Mouse (Mus musculus) hindbrain, embryonic 14.5 days (tissue): ENCODE data around the gene Rpl23. TPM values are rescaled to one million over a fixed set of nuclear protein-coding genes. Genes with fewer than 3 reads are reported as not detected.
A peak's percentile ranks its signal among the peaks of the same experiment; 100 is the strongest.
"Not testable (repeated sequence)": the region's sequence is repeated elsewhere in the genome, so short reads cannot be mapped to it uniquely, and the experiment has no call there.

Experiments
- ATAC-seq: fragments of 200-750 bp; cut with Nextera tagmentation; 2 replicates; pipeline ENCODE4 v1.8.0; 2017; ENCODE audit warnings: moderate number of reproducible peaks, mild to moderate bottlenecking, moderate TSS enrichment, moderate library complexity; ENCODE audit not compliant: low FRiP score
- DNase-seq: peaks from one replicate; pipeline ENCODE4 v3.0.0-alpha.2; 2015; ENCODE audit warnings: low spot score
- H3K27ac ChIP-seq: fragments of 300-500 bp; sonication (generic); 2 replicates; pipeline ENCODE4 v1.5.1; 2014; ENCODE audit warnings: mild to moderate bottlenecking, moderate library complexity
- H3K27me3 ChIP-seq: fragments of 300-500 bp; sonication (generic); 2 replicates; pipeline ENCODE4 v1.6.1; 2014; ENCODE audit warnings: mild to moderate bottlenecking, low read length, mixed read lengths; ENCODE audit not compliant: control insufficient read depth, insufficient read depth
- H3K36me3 ChIP-seq: fragments of 300-500 bp; sonication (generic); replicated peaks from 2 replicates; pipeline ENCODE4 v1.6.1; 2014; ENCODE audit not compliant: control insufficient read depth, insufficient read depth
- H3K4me1 ChIP-seq: fragments of 300-500 bp; sonication (generic); replicated peaks from 2 replicates; pipeline ENCODE4 v1.6.1; 2014; ENCODE audit warnings: antibody characterized with exemption, low read length, mixed read lengths; ENCODE audit not compliant: control insufficient read depth, insufficient read depth
- H3K4me2 ChIP-seq: fragments of 300-500 bp; sonication (generic); replicated peaks from 2 replicates; pipeline ENCODE4 v1.6.1; 2014; ENCODE audit warnings: mild to moderate bottlenecking, moderate library complexity
- H3K4me3 ChIP-seq: fragments of 300-500 bp; sonication (generic); replicated peaks from 2 replicates; pipeline ENCODE4 v1.5.1; 2014; ENCODE audit warnings: mild to moderate bottlenecking, low read length
- H3K9ac ChIP-seq: fragments of 300-500 bp; sonication (generic); 2 replicates; pipeline ENCODE4 v1.6.1; 2014
- H3K9me3 ChIP-seq: fragments of 300-500 bp; sonication (generic); 2 replicates; pipeline ENCODE4 v1.6.1; 2016; ENCODE audit warnings: low read length; ENCODE audit not compliant: control insufficient read depth
- WGBS: fragments of 180-500 bp; shearing (Covaris S2); extraction: QIAGEN DNeasy Blood & Tissue Kit; methylation state at CpG from one replicate; pipeline ENCODE4 v1.1.7; 2014; 5-methylcytosine and 5-hydroxymethylcytosine counted together
- polyA plus RNA-seq: library from polyadenylated mRNA; unstranded; fragments of >200 nt; fragmentation: Nextera tagmentation; extraction: Ambion mirVana; gene quantifications from 2 replicates; pipeline ENCODE4 v1.2.1, GENCODE M21; 2014

Rpl23 gene
- polyA plus RNA-seq, 1 experiment from 2014 or later: 419 TPM

DNA sequence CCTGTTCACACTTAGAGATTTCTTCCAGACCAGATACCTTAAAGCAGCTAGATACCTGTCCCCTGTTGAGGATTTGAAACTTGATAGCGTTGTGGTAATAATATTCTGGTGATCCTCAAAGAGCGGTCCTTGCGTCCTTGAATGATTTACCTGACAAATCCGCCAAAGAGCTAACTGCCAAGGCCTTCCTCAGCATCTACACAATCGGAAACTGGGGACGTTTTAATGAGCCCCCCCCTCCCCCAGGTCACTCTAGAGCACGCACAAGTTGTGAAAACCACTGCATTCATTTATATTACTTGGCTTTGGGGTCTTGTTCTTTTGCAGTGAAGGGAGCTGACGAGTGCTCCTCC lies 15.8 kb upstream of the Rpl23 start:
- Histone ChIP-seq H3K9ac (no peak overlapping the region), H3K9me3 (no peaks in the 10 kb centered on the region), H3K4me2 (peak overlapping the region; percentile 91), H3K27ac (peak overlapping the region; percentile 94), H3K4me1 (peaks cover 19% of the 10 kb centered on the region), H3K4me3 (peak overlapping the region; percentile 61), H3K27me3 (no peaks in the 10 kb centered on the region), H3K36me3 (no peaks in the 10 kb centered on the region)
- 31% methylated on average over 8 of the region's 8 CpGs for WGBS
- ATAC-seq (no peak), DNase-seq (no peak)

- 55% methylated on average over 15 of the region's 15 CpGs for WGBS
- Histone ChIP-seq H3K36me3 (no peaks in the 10 kb centered on the region), H3K4me2 (peak overlapping the region; percentile 91), H3K27ac (peak overlapping the region; percentile 94; the same call in 1 of the 2 replicates), H3K9ac (no peak overlapping the region), H3K27me3 (no peaks in the 10 kb centered on the region), H3K4me1 (peaks cover 19% of the 10 kb centered on the region), H3K4me3 (0 out of 2 replicates have a peak overlapping the region, but pooled peaks have one; percentile 61), H3K9me3 (no peaks in the 10 kb centered on the region)
- ATAC-seq (no peak), DNase-seq (no peak)
Measured at GRCm38 (mm10) chr11:97797369-97798082, 15.3 kb upstream of the Rpl23 start.

DNA sequence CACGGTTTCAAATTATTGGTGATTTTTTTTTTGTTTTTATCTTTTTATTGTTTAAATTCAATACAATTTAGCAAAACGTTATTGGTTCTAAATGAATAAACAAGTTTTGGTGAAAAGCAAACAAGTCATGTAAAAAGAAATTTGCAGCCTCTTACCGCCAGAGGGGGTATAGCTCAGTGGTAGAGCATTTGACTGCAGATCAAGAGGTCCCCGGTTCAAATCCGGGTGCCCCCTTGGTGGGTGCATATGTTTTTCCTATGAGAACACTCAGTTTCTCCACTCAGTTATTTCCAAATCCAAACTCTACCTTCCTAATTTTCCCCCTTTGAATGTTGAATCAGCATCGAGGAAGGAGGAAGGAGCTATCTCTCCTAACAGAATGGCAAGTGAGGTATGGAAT lies 14.7 kb upstream of the Rpl23 start:
- Histone ChIP-seq H3K4me2 (no peak overlapping the region), H3K9ac (no peak overlapping the region), H3K4me1 (peaks cover 15% of the 10 kb centered on the region), H3K36me3 (no peaks in the 10 kb centered on the region), H3K27me3 (no peaks in the 10 kb centered on the region), H3K4me3 (no peak overlapping the region), H3K27ac (no peak overlapping the region), H3K9me3 (no peaks in the 10 kb centered on the region)
- ATAC-seq (no peak), DNase-seq (peak; percentile 84)
- WGBS: 5% methylated on average over 6 of the region's 6 CpGs

- no peak overlapping the region for H3K27ac ChIP-seq
- H3K36me3 ChIP-seq: no peaks in the 10 kb centered on the region
- no peaks in the 10 kb centered on the region for H3K27me3 ChIP-seq
- no peak for ATAC-seq
- WGBS: 9% methylated on average over 2 of the region's 2 CpGs
- H3K4me2 ChIP-seq: no peak overlapping the region
- H3K4me1 ChIP-seq: 0 out of 2 replicates have a peak, but pooled peaks cover 1% of the 10 kb centered on the region
- DNase-seq: peak; percentile 73
- no peaks in the 10 kb centered on the region for H3K9me3 ChIP-seq
- H3K4me3 ChIP-seq: no peak overlapping the region
- no peak overlapping the region for H3K9ac ChIP-seq
Measured at GRCm38 (mm10) chr11:97793165-97793564, 10.9 kb upstream of the Rpl23 start.

GRCm38 (mm10) chr11:97790778-97791438 lies 8.7 kb upstream of the Rpl23 start:
- WGBS: 87% methylated on average over 2 of the region's 2 CpGs
- not testable (repeated sequence) for H3K4me1 ChIP-seq, H3K9me3 ChIP-seq, H3K36me3 ChIP-seq, H3K4me3 ChIP-seq, H3K4me2 ChIP-seq, ATAC-seq, H3K27ac ChIP-seq, DNase-seq, H3K27me3 ChIP-seq, H3K9ac ChIP-seq

GRCm38 (mm10) chr11:97789727-97790126 lies 7.5 kb upstream of the Rpl23 start:
- Histone ChIP-seq H3K36me3 (no peaks in the 10 kb centered on the region), H3K4me3 (no peak overlapping the region), H3K27me3 (no peaks in the 10 kb centered on the region), H3K4me1 (no peaks in the 10 kb centered on the region), H3K9ac (no peak overlapping the region), H3K4me2 (no peak overlapping the region), H3K9me3 (no peaks in the 10 kb centered on the region), H3K27ac (no peak overlapping the region)
- WGBS: 89% methylated on average over 5 of the region's 5 CpGs
- no peak for DNase-seq
- no peak for ATAC-seq

GRCm38 (mm10) chr11:97787961-97788360 lies 5.7 kb upstream of the Rpl23 start:
- Histone ChIP-seq H3K36me3 (no peaks in the 10 kb centered on the region), H3K9me3 (no peaks in the 10 kb centered on the region), H3K4me1 (0 out of 2 replicates have a peak, but pooled peaks cover 2% of the 10 kb centered on the region), H3K4me3 (no peak overlapping the region), H3K4me2 (no peak overlapping the region), H3K27ac (no peak overlapping the region), H3K9ac (no peak overlapping the region), H3K27me3 (no peaks in the 10 kb centered on the region)
- WGBS: 85% methylated on average over 3 of the region's 3 CpGs
- ATAC-seq (no peak), DNase-seq (no peak)

DNA sequence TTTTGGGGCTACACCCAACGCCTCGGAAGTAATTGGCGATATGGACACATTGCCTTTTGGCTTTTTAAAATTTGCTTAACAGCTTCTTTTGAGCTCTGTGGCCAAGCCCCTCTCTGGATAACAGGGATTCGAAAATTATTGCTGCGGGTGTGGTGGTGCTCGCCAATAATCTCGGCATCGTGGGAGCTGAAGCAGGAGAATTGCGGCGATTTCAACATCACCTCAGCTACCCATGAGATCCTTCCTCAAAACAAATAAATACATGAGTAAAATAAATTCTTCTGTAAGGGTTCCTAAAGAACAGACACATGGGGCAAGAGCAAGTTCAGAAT lies 293 bp upstream of the Rpl23 start:
- H3K9me3 ChIP-seq: no peaks in the 10 kb centered on the region
- no peaks in the 10 kb centered on the region for H3K27me3 ChIP-seq
- ATAC-seq: peak; percentile 29; the same call in 1 of the 2 replicates

DNA sequence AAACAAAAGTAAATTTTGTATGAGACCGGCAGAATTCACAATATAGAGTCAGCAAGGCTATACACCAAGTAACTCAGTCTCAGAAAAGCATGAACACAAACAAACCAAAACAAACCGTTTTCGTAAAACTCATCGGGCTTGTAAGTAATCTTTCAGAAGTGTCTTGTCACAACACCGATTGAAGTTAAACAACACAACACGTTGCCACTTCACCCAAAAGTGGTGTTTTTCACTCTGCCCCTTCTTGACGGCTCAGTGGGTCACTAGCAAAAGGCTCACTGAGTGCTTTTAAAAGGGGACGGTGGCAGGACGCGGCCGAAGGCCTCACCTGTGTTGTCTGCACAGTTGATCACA lies 782 bp downstream of the Rpl23 start:
- H3K36me3 ChIP-seq: peaks cover 46% of the 10 kb centered on the region
- 3% methylated on average over 11 of the region's 11 CpGs for WGBS
- peak overlapping the region; percentile 98 for H3K9ac ChIP-seq
- H3K9me3 ChIP-seq: no peaks in the 10 kb centered on the region
- ATAC-seq: no peak
- DNase-seq: no peak
- peaks cover 19% of the 10 kb centered on the region; the same call in 1 of the 2 replicates for H3K4me1 ChIP-seq
- H3K4me3 ChIP-seq: peak overlapping the region; percentile 92
- H3K4me2 ChIP-seq: peak overlapping the region; percentile 86
- peak overlapping the region; percentile 95 for H3K27ac ChIP-seq
- no peaks in the 10 kb centered on the region for H3K27me3 ChIP-seq

More for the DNA sequence above, 293 bp upstream of the Rpl23 start:
- WGBS: 0% methylated on average over 10 of the region's 10 CpGs
- Histone ChIP-seq H3K4me2 (peak overlapping the region; percentile 62), H3K36me3 (peaks cover 35% of the 10 kb centered on the region), H3K4me1 (peaks cover 19% of the 10 kb centered on the region; the same call in 1 of the 2 replicates), H3K9ac (peak overlapping the region; percentile 78), H3K27ac (peak overlapping the region; percentile 95), H3K4me3 (peak overlapping the region; percentile 92)
- DNase-seq: no peak
